Mouse (Mus musculus) bone marrow, adult 2 months (tissue): Measurements from ENCODE around the gene Stxbp2.

Experiments
- CTCF ChIP-seq: fragments of 200-500 bp; IDR thresholded peaks from 2 replicates; pipeline ENCODE4 v1.5.1; 2011; ENCODE audit warnings: low read length, control low read depth; ENCODE audit not compliant: control insufficient read depth, insufficient read depth
- POLR2A ChIP-seq: fragments of 200-500 bp; IDR thresholded peaks from 2 replicates; pipeline ENCODE4 v1.6.1; 2011; ENCODE audit warnings: low read depth, mild to moderate bottlenecking, control low read depth, low read length, borderline replicate concordance; ENCODE audit not compliant: control insufficient read depth

DNA sequence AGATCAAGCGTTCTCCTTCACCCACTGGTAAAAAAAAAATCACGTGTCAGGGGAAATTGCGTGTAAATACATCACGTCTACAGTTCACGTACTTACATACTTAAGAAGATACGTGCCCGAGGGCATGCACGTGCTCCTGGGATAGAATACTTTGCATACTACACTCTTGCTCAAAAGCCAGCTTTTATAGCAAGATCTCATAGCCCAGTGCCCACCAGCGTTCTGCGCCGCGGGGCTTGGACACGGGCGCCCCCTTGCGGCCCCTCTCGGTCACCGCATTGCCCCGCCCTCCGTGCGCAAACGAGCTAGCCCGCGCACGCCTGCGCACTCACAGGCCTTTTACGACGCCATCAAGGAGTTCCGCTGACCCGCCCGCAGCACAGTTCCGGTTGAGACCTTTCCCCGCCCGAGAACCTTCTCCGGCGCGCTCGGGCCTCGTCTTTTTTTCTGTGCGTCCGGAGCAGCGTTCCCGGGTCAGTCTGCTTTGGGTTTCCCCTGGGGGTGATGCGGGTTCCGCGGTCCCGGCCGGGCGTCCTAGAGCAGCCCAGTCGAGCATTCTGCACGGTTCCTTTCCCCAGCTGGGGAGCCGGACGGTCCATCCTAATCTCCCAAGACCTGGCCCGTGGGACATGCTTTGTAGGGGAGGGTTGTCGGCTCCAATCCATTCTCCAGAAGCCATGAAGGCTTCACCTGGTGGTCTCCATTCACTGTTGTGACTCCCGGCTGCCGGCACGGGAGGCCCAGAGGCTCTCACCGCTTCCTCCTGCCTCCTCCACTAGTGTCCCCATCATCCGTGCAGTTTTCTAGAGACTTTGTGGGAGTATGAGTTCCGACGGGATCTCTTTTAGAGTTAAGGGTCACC is 45.6 kb downstream of the Stxbp2 start, which contains the start of gene Trappc5:
- peak; percentile 86 for TF ChIP-seq CTCF
- peak; percentile 63; the same call in 1 of the 2 replicates for TF ChIP-seq POLR2A
